Mouse (Mus musculus) hindbrain, embryonic 12.5 days (tissue): ENCODE results near the gene Tmem125. TPM values are rescaled to one million over a fixed set of nuclear protein-coding genes. Genes with fewer than 3 reads are reported as not detected.
"Not testable (repeated sequence)": the region's sequence is repeated elsewhere in the genome, so short reads cannot be mapped to it uniquely, and the experiment has no call there.

Source experiments
- ATAC-seq: fragments of 200-750 bp; cut with Nextera tagmentation; 2 replicates; pipeline ENCODE4 v1.8.0; 2017; ENCODE audit warnings: moderate TSS enrichment; ENCODE audit not compliant: low FRiP score
- H3K27ac ChIP-seq: fragments of 300-500 bp; sonication (generic); 2 replicates; pipeline ENCODE4 v1.5.1; 2016; ENCODE audit warnings: mild to moderate bottlenecking
- H3K27me3 ChIP-seq: fragments of 300-500 bp; sonication (generic); 2 replicates; pipeline ENCODE4 v1.6.1; 2016; ENCODE audit warnings: mild to moderate bottlenecking
- H3K36me3 ChIP-seq: fragments of 300-500 bp; sonication (generic); 2 replicates; pipeline ENCODE4 v1.6.1; 2016; ENCODE audit warnings: mild to moderate bottlenecking
- H3K4me1 ChIP-seq: fragments of 300-500 bp; sonication (generic); 2 replicates; pipeline ENCODE4 v1.6.1; 2016
- H3K4me2 ChIP-seq: fragments of 300-500 bp; sonication (generic); replicated peaks from 2 replicates; pipeline ENCODE4 v1.6.1; 2016; ENCODE audit warnings: mild to moderate bottlenecking
- H3K4me3 ChIP-seq: fragments of 300-500 bp; sonication (generic); 2 replicates; pipeline ENCODE4 v1.5.1; 2016; ENCODE audit warnings: mild to moderate bottlenecking
- H3K9ac ChIP-seq: fragments of 300-500 bp; sonication (generic); 2 replicates; pipeline ENCODE4 v1.6.1; 2016; ENCODE audit warnings: mild to moderate bottlenecking, moderate library complexity
- H3K9me3 ChIP-seq: fragments of 300-500 bp; sonication (generic); replicated peaks from 2 replicates; pipeline ENCODE4 v1.6.1; 2016; ENCODE audit warnings: mild to moderate bottlenecking
- WGBS: fragments of 180-500 bp; shearing (Covaris S2); methylation state at CpG from one replicate; pipeline ENCODE4 v1.1.7; 2016; 5-methylcytosine and 5-hydroxymethylcytosine counted together
- polyA plus RNA-seq: library from polyadenylated mRNA; unstranded; fragments of >200 nt; fragmentation: Nextera tagmentation; extraction: Ambion mirVana; gene quantifications from 2 replicates; pipeline ENCODE4 v1.2.1, GENCODE M21; 2016

Gene Tmem125
- polyA plus RNA-seq, 1 experiment from 2014 or later, result 0.81 TPM

GRCm38 (mm10) chr4:118507171-118507570 is 36.7 kb downstream of the Tmem125 start:
- ATAC-seq, H3K9ac ChIP-seq, H3K9me3 ChIP-seq, H3K27me3 ChIP-seq, H3K4me1 ChIP-seq, H3K36me3 ChIP-seq, H3K4me2 ChIP-seq, H3K4me3 ChIP-seq, H3K27ac ChIP-seq: not testable (repeated sequence)
- WGBS, result 87% methylated on average over 1 of the region's 1 CpGs

DNA sequence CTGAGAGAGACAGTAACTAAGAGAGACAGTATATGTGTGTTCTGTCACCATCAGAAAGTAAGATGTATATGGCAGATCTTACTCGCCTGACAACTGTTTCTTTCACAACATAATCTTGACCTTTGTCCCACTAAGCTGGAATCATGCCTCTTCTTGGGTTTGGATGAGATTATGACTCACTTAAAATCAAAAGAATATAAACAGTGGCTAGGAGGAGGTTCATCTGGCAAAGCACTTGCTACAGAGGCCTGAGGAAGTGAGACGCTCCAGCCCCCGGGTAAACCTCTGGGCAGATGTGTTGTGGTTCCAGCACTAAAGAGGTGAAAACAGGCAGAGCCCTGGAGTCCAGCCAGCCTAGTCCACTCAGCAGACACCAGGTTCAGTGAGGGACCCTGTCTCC is 38.3 kb downstream of the Tmem125 start:
- Histone ChIP-seq H3K4me3 (no peak overlapping the region), H3K4me1 (0 out of 2 replicates have a peak, but pooled peaks cover 3% of the 10 kb centered on the region), H3K9me3 (no peaks in the 10 kb centered on the region), H3K36me3 (no peaks in the 10 kb centered on the region), H3K9ac (no peak overlapping the region), H3K4me2 (no peak overlapping the region), H3K27me3 (no peaks in the 10 kb centered on the region), H3K27ac (no peak overlapping the region)
- 67% methylated on average over 3 of the region's 3 CpGs for WGBS
- no peak for ATAC-seq

DNA sequence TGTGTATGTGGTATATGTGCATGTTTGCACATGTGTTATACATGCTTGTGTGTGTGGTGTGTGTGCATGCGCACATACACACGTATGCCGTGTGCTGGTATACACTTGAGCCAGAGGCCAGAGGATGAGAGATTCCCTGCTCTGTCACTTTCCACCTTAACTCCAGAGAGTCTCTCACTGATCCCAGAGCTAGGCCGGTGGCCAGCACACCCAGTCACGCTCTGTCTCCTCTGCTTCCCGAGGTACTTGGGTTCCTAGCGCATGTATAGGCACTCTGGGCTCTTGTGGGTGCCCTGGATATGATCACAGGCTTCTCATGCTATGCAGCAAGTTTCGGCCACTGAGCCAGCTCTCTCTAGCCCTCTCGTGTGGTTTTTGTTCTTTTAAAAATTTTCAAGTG is 43.1 kb downstream of the Tmem125 start:
- Histone ChIP-seq H3K4me3 (no peak overlapping the region), H3K27me3 (no peaks in the 10 kb centered on the region), H3K9me3 (no peaks in the 10 kb centered on the region), H3K36me3 (no peaks in the 10 kb centered on the region), H3K4me2 (no peak overlapping the region), H3K9ac (no peak overlapping the region), H3K4me1 (no peaks in the 10 kb centered on the region), H3K27ac (no peak overlapping the region)
- 76% methylated on average over 9 of the region's 9 CpGs for whole genome bisulfite sequencing
- ATAC-seq, result no peak

DNA sequence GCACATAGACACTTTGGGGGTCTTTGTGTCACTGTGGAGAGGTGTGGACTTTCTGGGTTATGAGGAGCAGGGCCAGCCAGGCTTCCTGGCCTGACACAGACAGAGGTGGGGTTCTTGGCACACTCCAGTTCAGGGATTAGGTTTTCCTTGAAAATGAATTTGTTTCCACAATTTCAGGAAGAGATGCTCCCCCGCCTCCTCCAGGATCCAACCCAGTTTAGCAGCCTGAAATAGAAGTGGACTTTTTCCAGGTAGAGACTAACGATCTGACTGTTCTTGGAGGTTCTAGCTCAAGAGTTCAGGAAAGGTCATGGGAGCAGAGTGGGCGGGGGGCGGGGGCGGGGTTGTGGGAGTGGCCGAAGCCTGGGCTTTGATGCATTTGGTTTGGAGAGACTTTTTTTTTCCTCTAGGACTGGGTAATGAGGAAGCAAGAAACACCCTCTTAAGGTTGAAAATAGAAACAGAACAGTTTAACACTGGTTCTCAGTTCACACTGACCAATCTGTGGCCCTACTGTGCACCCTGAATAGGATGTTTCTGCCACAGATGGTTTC is 43.6 kb downstream of the Tmem125 start:
- no peaks in the 10 kb centered on the region for H3K27me3 ChIP-seq
- ATAC-seq, result no peak
- no peaks in the 10 kb centered on the region for H3K36me3 ChIP-seq
- no peaks in the 10 kb centered on the region for H3K4me1 ChIP-seq
- no peaks in the 10 kb centered on the region for H3K9me3 ChIP-seq
- WGBS, result 47% methylated on average over 6 of the region's 6 CpGs
- no peak overlapping the region for H3K9ac ChIP-seq
- no peak overlapping the region for H3K4me3 ChIP-seq
- H3K27ac ChIP-seq, result no peak overlapping the region
- H3K4me2 ChIP-seq, result no peak overlapping the region

Other genes with a start within 250 kb of the Tmem125 start
- 11.5 and 13.6 TPM in 2 replicates for gene Szt2, start 134.8 kb downstream of the Tmem125 start, polyA plus RNA-seq
- gene Med8, start 134.7 kb downstream of the Tmem125 start, polyA plus RNA-seq, result 125 and 131 TPM in 2 replicates
- gene Elovl1, start 116.0 kb downstream of the Tmem125 start, polyA plus RNA-seq, result 38.6 and 41.7 TPM in 2 replicates
- 151 and 168 TPM in 2 replicates for gene Cdc20, start 106.7 kb downstream of the Tmem125 start, polyA plus RNA-seq
- 0.53 and 0.56 TPM in 2 replicates for gene Mpl, start 86.5 kb downstream of the Tmem125 start, polyA plus RNA-seq
- 19.0 and 21.1 TPM in 2 replicates for gene Tie1, start 54.0 kb downstream of the Tmem125 start, polyA plus RNA-seq
- gene 2610528J11Rik, start 17.0 kb downstream of the Tmem125 start, polyA plus RNA-seq, result 0.50 and 1.2 TPM in 2 replicates
- gene Cfap57, start 76.7 kb upstream of the Tmem125 start, polyA plus RNA-seq, result 1.7 TPM in 2 replicates
- 151 and 160 TPM in 2 replicates for gene Ebna1bp2, start 76.8 kb upstream of the Tmem125 start, polyA plus RNA-seq
- gene Olfr62, start 114.9 kb upstream of the Tmem125 start, polyA plus RNA-seq, result not detected in 2 replicates
- gene Olfr1342, start 148.7 kb upstream of the Tmem125 start, polyA plus RNA-seq, result 0.09 TPM in 1 of 2 replicates, not detected in the other
- gene Olfr1341, start 159.5 kb upstream of the Tmem125 start, polyA plus RNA-seq, result not detected in 2 replicates
- gene Olfr1340, start 176.1 kb upstream of the Tmem125 start, polyA plus RNA-seq, result not detected in 2 replicates
- gene Olfr1339, start 188.1 kb upstream of the Tmem125 start, polyA plus RNA-seq, result not detected in 2 replicates
- gene Olfr1338, start 214.7 kb upstream of the Tmem125 start, polyA plus RNA-seq, result not detected in 2 replicates
- gene Olfr1337, start 238.5 kb upstream of the Tmem125 start, polyA plus RNA-seq, result not detected in 2 replicates